Mouse (Mus musculus) G1E (cell line): ENCODE results near the gene Tnf.

Source experiments
- CTCF ChIP-seq: IDR thresholded peaks from 2 replicates; pipeline ENCODE4 v1.5.1; 2012; ENCODE audit warnings: low read depth, low read length, inconsistent platforms, mixed read lengths
- GATA1 ChIP-seq: IDR thresholded peaks from 2 replicates; pipeline ENCODE4 v1.6.1; 2012; ENCODE audit warnings: borderline replicate concordance, low read length, inconsistent platforms, mixed read lengths
- GATA2 ChIP-seq: IDR thresholded peaks from 2 replicates; pipeline ENCODE4 v1.6.1; 2012; ENCODE audit warnings: low read depth, low read length, inconsistent platforms, borderline replicate concordance
- POLR2AphosphoS5 ChIP-seq: IDR thresholded peaks from 2 replicates; pipeline ENCODE4 v1.6.1; 2012; ENCODE audit warnings: low read depth, low read length, inconsistent platforms; ENCODE audit not compliant: insufficient replicate concordance

GRCm38 (mm10) chr17:35187345-35187744 is 14.5 kb downstream of the Tnf start:
- no peak for TF ChIP-seq CTCF
- TF ChIP-seq GATA1 = no peak
- TF ChIP-seq GATA2 = no peak
- no peak for TF ChIP-seq POLR2AphosphoS5
